Mouse (Mus musculus): Measurements from ENCODE around the gene 2310009B15Rik. TPM values are rescaled to one million over a fixed set of nuclear protein-coding genes. Genes with fewer than 3 reads are reported as not detected.

The 2310009B15Rik gene
- polyA plus RNA-seq, 2 experiments, result 10.9 to 17.3 TPM

GRCm38 (mm10) chr1:138846131-138846530 lies 10.5 kb downstream of the 2310009B15Rik start:
- ATAC-seq (ENCODE audit: insufficient read depth) (no peak), DNase-seq (ENCODE audit: low read depth in 3 of 3, low spot score in 3 of 3) (no peak)
- H3K4me3 ChIP-seq (ENCODE audit: insufficient read depth in 1 of 2, low read depth in 2 of 2, low read length in 2 of 2), result no peak overlapping the region
- peaks cover 0 to 2% of the 10 kb centered on the region in 2 experiments; a peak in 1 of 4 replicates for H3K4me1 ChIP-seq (replicated peaks; ENCODE audit: control insufficient read depth in 2 of 2, insufficient read depth in 2 of 2, low read length in 1 of 2)
- H3K36me3 ChIP-seq (replicated peaks; ENCODE audit: control insufficient read depth, insufficient read depth, low read depth), result no peaks in the 10 kb centered on the region
- no peak for TF ChIP-seq EP300 (IDR thresholded peaks at IDR 0.05; ENCODE audit: low read depth)
- TF ChIP-seq CTCF (IDR thresholded peaks at IDR 0.05; ENCODE audit: low read depth), result no peak
- no peak overlapping the region for H3K9ac ChIP-seq (replicated peaks)
- no peak overlapping the region for H3K4me2 ChIP-seq (ENCODE audit: low read depth)
- H3K9me3 ChIP-seq (ENCODE audit: control insufficient read depth, low read length), result no peaks in the 10 kb centered on the region
- H3K27ac ChIP-seq, result no peak overlapping the region
- 2% methylated on average over 12 of the region's 12 CpGs for WGBS (ENCODE audit: insufficient replicate concordance)
- H3K27me3 ChIP-seq (ENCODE audit: control insufficient read depth, insufficient read depth, low read length), result peaks cover 84% of the 10 kb centered on the region

- Histone ChIP-seq H3K36me3 (replicated peaks; ENCODE audit: control insufficient read depth, insufficient read depth, low read depth) (no peaks in the 10 kb centered on the region), H3K9ac (replicated peaks) (no peak overlapping the region), H3K27me3 (ENCODE audit: control insufficient read depth, insufficient read depth, low read length) (peaks cover 90% of the 10 kb centered on the region), H3K4me3 (ENCODE audit: insufficient read depth in 1 of 2, low read depth in 2 of 2, low read length in 2 of 2) (no peak overlapping the region), H3K9me3 (ENCODE audit: control insufficient read depth, low read length) (no peaks in the 10 kb centered on the region), H3K27ac (no peak overlapping the region), H3K4me1 (replicated peaks; ENCODE audit: control insufficient read depth in 2 of 2, insufficient read depth in 2 of 2, low read length in 1 of 2) (peaks cover 0 to 2% of the 10 kb centered on the region in 2 experiments; a peak in 1 of 4 replicates), H3K4me2 (ENCODE audit: low read depth) (no peak overlapping the region)
- TF ChIP-seq CTCF (IDR thresholded peaks at IDR 0.05; ENCODE audit: low read depth) (no peak), EP300 (IDR thresholded peaks at IDR 0.05; ENCODE audit: low read depth) (no peak)
- ATAC-seq (ENCODE audit: insufficient read depth) (no peak), DNase-seq (ENCODE audit: low read depth in 3 of 3, low spot score in 3 of 3) (no peak)
- WGBS (ENCODE audit: insufficient replicate concordance), result 9% methylated on average over 3 of the region's 3 CpGs
Observed at GRCm38 (mm10) chr1:138845481-138845880, 11.2 kb downstream of the 2310009B15Rik start.

DNA sequence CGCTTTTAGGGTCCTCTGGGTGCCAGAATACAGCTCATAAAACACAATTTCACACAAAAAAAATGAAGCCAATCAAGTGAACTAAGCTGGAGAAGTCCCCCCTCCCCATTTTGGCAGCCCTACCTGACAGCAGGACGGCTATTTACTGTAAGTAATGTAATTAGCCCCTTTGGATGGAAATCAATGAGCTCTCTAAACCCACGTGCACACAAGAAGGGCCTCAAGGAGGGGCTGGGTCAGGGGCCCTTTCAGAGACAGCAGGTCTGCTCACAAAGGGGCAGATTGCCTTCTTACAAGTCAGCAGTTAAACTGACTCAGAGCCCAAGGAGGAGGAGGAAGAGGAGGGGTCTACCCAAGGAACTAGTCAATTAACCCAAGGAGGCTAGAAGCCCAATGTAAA lies 12.5 kb downstream of the 2310009B15Rik start:
- TF ChIP-seq CTCF (IDR thresholded peaks at IDR 0.05; ENCODE audit: low read depth) (no peak), EP300 (IDR thresholded peaks at IDR 0.05; ENCODE audit: low read depth) (no peak)
- Histone ChIP-seq H3K27me3 (ENCODE audit: control insufficient read depth, insufficient read depth, low read length) (peaks cover 97% of the 10 kb centered on the region), H3K36me3 (replicated peaks; ENCODE audit: control insufficient read depth, insufficient read depth, low read depth) (no peaks in the 10 kb centered on the region), H3K4me1 (replicated peaks; ENCODE audit: control insufficient read depth in 2 of 2, insufficient read depth in 2 of 2, low read length in 1 of 2) (peaks cover 0 to 2% of the 10 kb centered on the region in 2 experiments; a peak in 1 of 4 replicates), H3K4me2 (ENCODE audit: low read depth) (no peak overlapping the region), H3K4me3 (ENCODE audit: insufficient read depth in 1 of 2, low read depth in 2 of 2, low read length in 2 of 2) (no peak overlapping the region), H3K9ac (replicated peaks) (no peak overlapping the region), H3K9me3 (ENCODE audit: control insufficient read depth, low read length) (no peaks in the 10 kb centered on the region), H3K27ac (no peak overlapping the region)
- DNase-seq (ENCODE audit: low read depth in 3 of 3, low spot score in 3 of 3) (no peak), ATAC-seq (ENCODE audit: insufficient read depth) (no peak)
- 8% methylated on average over 3 of the region's 3 CpGs for WGBS (ENCODE audit: insufficient replicate concordance)

GRCm38 (mm10) chr1:138843361-138844091 lies 13.1 kb downstream of the 2310009B15Rik start:
- Histone ChIP-seq H3K36me3 (replicated peaks; ENCODE audit: control insufficient read depth, insufficient read depth, low read depth) (no peaks in the 10 kb centered on the region), H3K27ac (no peak overlapping the region), H3K27me3 (ENCODE audit: control insufficient read depth, insufficient read depth, low read length) (peaks cover 97% of the 10 kb centered on the region), H3K4me1 (replicated peaks; ENCODE audit: control insufficient read depth in 2 of 2, insufficient read depth in 2 of 2, low read length in 1 of 2) (peaks cover 0 to 2% of the 10 kb centered on the region in 2 experiments; a peak in 1 of 4 replicates), H3K9ac (replicated peaks) (no peak overlapping the region), H3K4me3 (ENCODE audit: insufficient read depth in 1 of 2, low read depth in 2 of 2, low read length in 2 of 2) (peak overlapping the region in 1 of 2 experiments; percentile 39; a peak in 3 of 4 replicates), H3K4me2 (ENCODE audit: low read depth) (peak overlapping the region; percentile 51), H3K9me3 (ENCODE audit: control insufficient read depth, low read length) (no peaks in the 10 kb centered on the region)
- ATAC-seq (ENCODE audit: insufficient read depth) (no peak), DNase-seq (ENCODE audit: low read depth in 3 of 3, low spot score in 3 of 3) (no peak)
- TF ChIP-seq CTCF (IDR thresholded peaks at IDR 0.05; ENCODE audit: low read depth) (no peak), EP300 (IDR thresholded peaks at IDR 0.05; ENCODE audit: low read depth) (no peak)
- WGBS (ENCODE audit: insufficient replicate concordance), result 1% methylated on average over 35 of the region's 35 CpGs

GRCm38 (mm10) chr1:138842756-138843155 lies 13.9 kb downstream of the 2310009B15Rik start:
- DNase-seq (ENCODE audit: low read depth in 3 of 3, low spot score in 3 of 3) (no peak), ATAC-seq (ENCODE audit: insufficient read depth) (no peak)
- Histone ChIP-seq H3K4me2 (ENCODE audit: low read depth) (no peak overlapping the region), H3K27ac (no peak overlapping the region), H3K36me3 (replicated peaks; ENCODE audit: control insufficient read depth, insufficient read depth, low read depth) (no peaks in the 10 kb centered on the region), H3K27me3 (ENCODE audit: control insufficient read depth, insufficient read depth, low read length) (peaks cover 97% of the 10 kb centered on the region), H3K9me3 (ENCODE audit: control insufficient read depth, low read length) (no peaks in the 10 kb centered on the region), H3K4me1 (replicated peaks; ENCODE audit: control insufficient read depth in 2 of 2, insufficient read depth in 2 of 2, low read length in 1 of 2) (peaks cover 0 to 2% of the 10 kb centered on the region in 2 experiments; a peak in 1 of 4 replicates), H3K4me3 (ENCODE audit: insufficient read depth in 1 of 2, low read depth in 2 of 2, low read length in 2 of 2) (no peak overlapping the region), H3K9ac (replicated peaks) (no peak overlapping the region)
- TF ChIP-seq CTCF (IDR thresholded peaks at IDR 0.05; ENCODE audit: low read depth) (no peak), EP300 (IDR thresholded peaks at IDR 0.05; ENCODE audit: low read depth) (no peak)
- WGBS (ENCODE audit: insufficient replicate concordance), result 5% methylated on average over 10 of the region's 10 CpGs

Measured in liver, embryonic 14.5 days (tissue).